Mouse (Mus musculus): ENCODE results near the gene Nudt22.

Gene Nudt22

GRCm38 (mm10) chr19:6949951-6950350 is 46.0 kb downstream of the Nudt22 start:
- no peak for DNase-seq (ENCODE audit: low spot score in 2 of 2)

DNA sequence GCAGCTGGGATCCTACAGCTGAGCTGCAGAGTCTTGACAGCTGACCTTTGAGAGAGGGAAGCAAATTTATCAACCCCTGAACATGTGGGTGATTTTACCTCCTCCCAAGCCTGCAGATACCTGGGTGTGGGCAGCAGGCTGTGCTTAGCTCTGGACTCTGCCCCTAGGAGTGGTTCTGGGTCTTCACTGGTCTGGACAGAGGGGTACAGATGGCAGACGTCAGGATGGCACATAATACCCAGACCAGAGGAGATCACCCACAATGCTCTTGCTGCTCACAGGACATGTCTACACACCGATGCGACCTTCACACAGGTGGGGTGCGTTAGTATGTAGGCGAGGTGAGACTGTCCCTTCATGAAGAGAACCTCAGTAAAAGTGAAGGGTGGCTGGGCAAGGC is 46.4 kb downstream of the Nudt22 start:
- DNase-seq (ENCODE audit: low spot score in 2 of 2): no peak

DNA sequence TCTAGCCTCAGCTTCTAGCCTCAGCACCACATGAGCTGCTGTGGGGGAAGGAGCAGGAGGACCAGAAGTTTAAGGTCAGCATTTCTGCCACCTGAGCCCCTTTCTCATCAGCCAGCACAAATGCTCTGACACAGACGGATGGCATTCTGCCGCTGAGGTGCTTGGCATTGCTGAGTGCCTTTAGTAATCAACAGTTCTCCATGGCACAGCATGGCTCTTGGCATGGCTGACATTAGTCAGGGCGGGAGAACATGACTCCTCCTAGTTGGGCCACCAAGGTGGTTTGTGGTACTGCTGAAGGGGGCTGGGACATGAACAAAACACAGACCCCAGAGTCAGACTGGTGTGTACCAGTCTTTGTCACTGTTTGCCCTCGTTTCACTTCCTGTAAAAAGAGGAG is 47.7 kb downstream of the Nudt22 start:
- DNase-seq (ENCODE audit: low spot score in 2 of 2): no peak

GRCm38 (mm10) chr19:6947742-6948141 is 48.2 kb downstream of the Nudt22 start:
- no peak for DNase-seq (ENCODE audit: low spot score in 2 of 2)

- no peak for DNase-seq (ENCODE audit: low spot score in 2 of 2)
Measured at GRCm38 (mm10) chr19:6943709-6944108, 52.2 kb downstream of the Nudt22 start.
